Mouse (Mus musculus) intestine, postnatal 0 days (tissue): ENCODE data around the gene Slc25a1. TPM values are rescaled to one million over a fixed set of nuclear protein-coding genes. Genes with fewer than 3 reads are reported as not detected.

ENCODE experiments used
- ATAC-seq: fragments of 200-750 bp; cut with Nextera tagmentation; 2 replicates; pipeline ENCODE4 v1.8.0; 2017; ENCODE audit warnings: mild to moderate bottlenecking, moderate TSS enrichment, moderate library complexity
- H3K27ac ChIP-seq: fragments of 300-500 bp; sonication (generic); 2 replicates; pipeline ENCODE4 v1.5.1; 2014; ENCODE audit warnings: mild to moderate bottlenecking, low read depth, low read length, moderate library complexity
- H3K27me3 ChIP-seq: fragments of 300-500 bp; sonication (generic); replicated peaks from 2 replicates; pipeline ENCODE4 v1.6.1; 2014; ENCODE audit warnings: low read length, mixed read lengths; ENCODE audit not compliant: control insufficient read depth, insufficient read depth
- H3K36me3 ChIP-seq: fragments of 300-500 bp; sonication (generic); 2 replicates; pipeline ENCODE4 v1.6.1; 2014; ENCODE audit warnings: mild to moderate bottlenecking, moderate library complexity; ENCODE audit not compliant: control insufficient read depth, insufficient read depth
- H3K4me1 ChIP-seq: fragments of 300-500 bp; sonication (generic); replicated peaks from 2 replicates; pipeline ENCODE4 v1.6.1; 2014; ENCODE audit warnings: antibody characterized with exemption, low read length, mixed read lengths; ENCODE audit not compliant: control insufficient read depth, insufficient read depth
- H3K4me2 ChIP-seq: fragments of 300-500 bp; sonication (generic); replicated peaks from 2 replicates; pipeline ENCODE4 v1.6.1; 2014; ENCODE audit warnings: low read depth, mild to moderate bottlenecking, moderate library complexity
- H3K4me3 ChIP-seq: fragments of 300-500 bp; sonication (generic); 2 replicates; pipeline ENCODE4 v1.5.1; 2014; ENCODE audit warnings: low read depth, low read length
- H3K9ac ChIP-seq: fragments of 300-500 bp; sonication (generic); 2 replicates; pipeline ENCODE4 v1.6.1; 2014; ENCODE audit warnings: mild to moderate bottlenecking, low read depth, low read length
- H3K9me3 ChIP-seq: fragments of 300-500 bp; sonication (generic); 2 replicates; pipeline ENCODE4 v1.6.1; 2016; ENCODE audit warnings: mixed run types; ENCODE audit not compliant: control insufficient read depth
- CTCF ChIP-seq: sonication (generic); IDR thresholded peaks from 2 replicates; pipeline ENCODE4 v1.5.1; 2016; ENCODE audit warnings: low read depth, mild to moderate bottlenecking, control low read depth, antibody characterized with exemption, moderate library complexity
- WGBS: fragments of 180-500 bp; shearing (Covaris S2); extraction: QIAGEN DNeasy Blood & Tissue Kit; methylation state at CpG from one replicate; pipeline ENCODE4 v1.1.7; 2014; 5-methylcytosine and 5-hydroxymethylcytosine counted together
- polyA plus RNA-seq: library from polyadenylated mRNA; unstranded; fragments of >200 nt; fragmentation: Nextera tagmentation; extraction: Ambion mirVana; gene quantifications from 2 replicates; pipeline ENCODE4 v1.2.1, GENCODE M21; 2015

The Slc25a1 gene
- polyA plus RNA-seq, 1 experiment from 2014 or later = 245 TPM

DNA sequence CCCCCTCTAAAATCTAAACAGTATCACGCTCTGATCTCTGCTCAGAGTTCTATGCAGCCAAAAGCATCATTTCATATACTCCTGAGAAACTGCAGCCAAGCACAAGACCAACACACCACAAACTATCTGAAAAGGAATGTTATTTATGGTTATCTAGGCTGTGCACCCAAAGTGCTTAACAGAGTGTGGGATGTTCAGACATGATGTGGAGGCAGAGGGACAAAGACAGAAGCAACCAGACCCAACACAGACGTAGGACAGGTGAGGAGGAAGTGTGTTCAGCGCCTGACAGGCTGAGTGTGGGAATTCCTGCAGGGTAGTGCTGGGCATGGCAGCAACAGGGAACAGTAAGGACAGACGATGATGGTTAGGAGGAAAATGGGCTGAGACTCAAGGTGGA, 48.4 kb downstream of the Slc25a1 start:
- Histone ChIP-seq H3K9me3 (no peaks in the 10 kb centered on the region), H3K36me3 (peaks cover 9% of the 10 kb centered on the region; the same call in 1 of the 2 replicates), H3K4me3 (no peak overlapping the region), H3K27me3 (no peaks in the 10 kb centered on the region), H3K27ac (no peak overlapping the region), H3K4me1 (no peaks in the 10 kb centered on the region), H3K4me2 (no peak overlapping the region), H3K9ac (no peak overlapping the region)
- TF ChIP-seq CTCF = no peak
- WGBS = 80% methylated on average over 4 of the region's 4 CpGs
- no peak for ATAC-seq

DNA sequence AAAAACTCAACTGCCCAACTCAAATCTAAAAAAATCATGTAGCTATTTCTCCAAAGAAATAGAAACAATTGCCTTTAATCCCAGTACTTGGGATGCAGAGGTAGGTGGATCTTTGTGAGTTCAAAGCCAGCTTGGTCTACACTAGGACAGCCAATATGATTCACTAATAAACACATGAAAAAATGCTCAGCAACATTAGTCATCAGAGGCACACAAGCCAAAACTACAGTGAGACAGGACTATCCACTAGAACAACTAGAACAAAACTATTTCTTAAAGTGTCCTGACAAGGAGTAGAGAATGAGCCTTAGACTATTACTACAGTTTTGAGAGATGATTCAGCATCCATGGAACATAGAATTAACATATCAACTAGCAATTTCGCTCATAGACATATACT, 51.9 kb downstream of the Slc25a1 start:
- H3K4me1 ChIP-seq = peaks cover 4% of the 10 kb centered on the region; the same call in 1 of the 2 replicates
- TF ChIP-seq CTCF = no peak
- no peak overlapping the region for H3K4me2 ChIP-seq
- ATAC-seq = no peak
- H3K4me3 ChIP-seq = no peak overlapping the region
- peaks cover 12% of the 10 kb centered on the region; the same call in 1 of the 2 replicates for H3K36me3 ChIP-seq
- H3K27me3 ChIP-seq = no peaks in the 10 kb centered on the region
- H3K27ac ChIP-seq = no peak overlapping the region
- H3K9ac ChIP-seq = no peak overlapping the region
- WGBS = 100% methylated on average over 1 of the region's 1 CpGs
- no peaks in the 10 kb centered on the region for H3K9me3 ChIP-seq

Other genes starting within 250 kb of the Slc25a1 start
- gene Med15, start 195.3 kb downstream of the Slc25a1 start, polyA plus RNA-seq = 26.6 TPM in 2 replicates
- gene Klhl22, start 168.6 kb downstream of the Slc25a1 start, polyA plus RNA-seq = 29.0 and 29.9 TPM in 2 replicates
- gene Scarf2, start 130.9 kb downstream of the Slc25a1 start, polyA plus RNA-seq = 6.3 and 6.9 TPM in 2 replicates
- gene B830017H08Rik, start 95.1 kb downstream of the Slc25a1 start, polyA plus RNA-seq = not detected in 2 replicates
- gene Car15, start 89.9 kb downstream of the Slc25a1 start, polyA plus RNA-seq = 0.39 and 0.59 TPM in 2 replicates
- not detected in 2 replicates for gene Gm20518, start 36.5 kb downstream of the Slc25a1 start, polyA plus RNA-seq
- 0.04 TPM in 1 of 2 replicates, not detected in the other for gene Tssk1, start 34.0 kb downstream of the Slc25a1 start, polyA plus RNA-seq
- 35.0 and 35.3 TPM in 2 replicates for gene Dgcr2, start 29.7 kb downstream of the Slc25a1 start, polyA plus RNA-seq
- gene Tssk2, start 29.6 kb downstream of the Slc25a1 start, polyA plus RNA-seq = not detected in 2 replicates
- 12.2 and 12.5 TPM in 2 replicates for gene Ess2, start 16.9 kb downstream of the Slc25a1 start, polyA plus RNA-seq
- gene Gsc2, start 13.2 kb downstream of the Slc25a1 start, polyA plus RNA-seq = not detected in 2 replicates
- not detected in 2 replicates for gene Vpreb2, start 52.2 kb upstream of the Slc25a1 start, polyA plus RNA-seq
- 98.4 and 106 TPM in 2 replicates for gene Dgcr6, start 124.6 kb upstream of the Slc25a1 start, polyA plus RNA-seq
- gene Prodh, start 162.0 kb upstream of the Slc25a1 start, polyA plus RNA-seq = 23.2 and 40.9 TPM in 2 replicates
- gene Rtn4r, start 199.4 kb upstream of the Slc25a1 start, polyA plus RNA-seq = 1.6 and 1.9 TPM in 2 replicates